Mouse (Mus musculus) heart, embryonic 16.5 days (tissue): ENCODE measurements around the gene Src. TPM values are rescaled to one million over a fixed set of nuclear protein-coding genes. Genes with fewer than 3 reads are reported as not detected.

ENCODE experiments used
- ATAC-seq: fragments of 200-750 bp; cut with Nextera tagmentation; replicated peaks from 2 replicates; pipeline ENCODE4 v1.8.0; 2017; ENCODE audit warnings: moderate number of reproducible peaks; ENCODE audit not compliant: insufficient read depth, low FRiP score; ENCODE audit errors: extremely low read depth
- H3K27ac ChIP-seq: fragments of 300-500 bp; sonication (generic); 2 replicates; pipeline ENCODE4 v1.5.1; 2014; ENCODE audit warnings: mild to moderate bottlenecking, low read length, control low read depth, moderate library complexity
- H3K27me3 ChIP-seq: fragments of 300-500 bp; sonication (generic); 2 replicates; pipeline ENCODE4 v1.6.1; 2014; ENCODE audit warnings: low read length, mixed read lengths; ENCODE audit not compliant: control insufficient read depth, insufficient read depth
- H3K36me3 ChIP-seq: fragments of 300-500 bp; sonication (generic); 2 replicates; pipeline ENCODE4 v1.6.1; 2014; ENCODE audit not compliant: control insufficient read depth, insufficient read depth
- H3K4me1 ChIP-seq: fragments of 300-500 bp; sonication (generic); 2 replicates; pipeline ENCODE4 v1.6.1; 2014; ENCODE audit warnings: low read length, mixed read lengths; ENCODE audit not compliant: control insufficient read depth, insufficient read depth
- H3K4me2 ChIP-seq: fragments of 300-500 bp; sonication (generic); 2 replicates; pipeline ENCODE4 v1.6.1; 2014; ENCODE audit warnings: low read depth, mild to moderate bottlenecking, control low read depth, low read length
- H3K4me3 ChIP-seq: fragments of 300-500 bp; sonication (generic); 2 replicates; pipeline ENCODE4 v1.5.1; 2014; ENCODE audit warnings: mild to moderate bottlenecking, control low read depth, low read length
- H3K9ac ChIP-seq: fragments of 300-500 bp; sonication (generic); 2 replicates; pipeline ENCODE4 v1.6.1; 2014; ENCODE audit warnings: low read length, control low read depth
- H3K9me3 ChIP-seq: fragments of 300-500 bp; sonication (generic); replicated peaks from 2 replicates; pipeline ENCODE4 v1.6.1; 2016; ENCODE audit warnings: low read length; ENCODE audit not compliant: control insufficient read depth
- WGBS: fragments of 180-500 bp; shearing (Covaris S2); extraction: QIAGEN DNeasy Blood & Tissue Kit; methylation state at CpG from one replicate; pipeline ENCODE4 v1.1.7; 2014; 5-methylcytosine and 5-hydroxymethylcytosine counted together
- polyA plus RNA-seq: library from polyadenylated mRNA; unstranded; fragments of >200 nt; fragmentation: Nextera tagmentation; extraction: Ambion mirVana; gene quantifications from 2 replicates; pipeline ENCODE4 v1.2.1, GENCODE M21; 2015

Gene Src
- polyA plus RNA-seq, 1 experiment from 2014 or later, result 5.7 TPM

GRCm38 (mm10) chr2:157514353-157514752 is 96.1 kb downstream of the Src start:
- H3K36me3 ChIP-seq, result no peaks in the 10 kb centered on the region
- ATAC-seq, result no peak
- no peak overlapping the region for H3K4me3 ChIP-seq
- H3K9me3 ChIP-seq, result no peaks in the 10 kb centered on the region
- H3K27me3 ChIP-seq, result peaks cover 7% of the 10 kb centered on the region
- no peak overlapping the region for H3K9ac ChIP-seq
- H3K4me2 ChIP-seq, result no peak overlapping the region
- no peak overlapping the region for H3K27ac ChIP-seq
- 17% methylated on average over 4 of the region's 4 CpGs for WGBS
- no peaks in the 10 kb centered on the region for H3K4me1 ChIP-seq

GRCm38 (mm10) chr2:157517526-157517925 is 99.3 kb downstream of the Src start:
- H3K9me3 ChIP-seq, result no peaks in the 10 kb centered on the region
- H3K27me3 ChIP-seq, result peaks cover 7% of the 10 kb centered on the region
- H3K4me3 ChIP-seq, result no peak overlapping the region
- no peak overlapping the region for H3K27ac ChIP-seq
- no peaks in the 10 kb centered on the region for H3K36me3 ChIP-seq
- ATAC-seq, result no peak
- no peak overlapping the region for H3K4me2 ChIP-seq
- WGBS, result 57% methylated on average over 6 of the region's 6 CpGs
- H3K9ac ChIP-seq, result no peak overlapping the region
- H3K4me1 ChIP-seq, result no peaks in the 10 kb centered on the region

- Histone ChIP-seq H3K27ac (no peak overlapping the region), H3K27me3 (peaks cover 3% of the 10 kb centered on the region; the same call in 1 of the 2 replicates), H3K4me1 (no peaks in the 10 kb centered on the region), H3K36me3 (no peaks in the 10 kb centered on the region), H3K9me3 (no peaks in the 10 kb centered on the region), H3K4me2 (no peak overlapping the region), H3K9ac (no peak overlapping the region), H3K4me3 (no peak overlapping the region)
- whole genome bisulfite sequencing, result 57% methylated on average over 7 of the region's 7 CpGs
- ATAC-seq, result no peak
Measured at GRCm38 (mm10) chr2:157518451-157518850, 100.2 kb downstream of the Src start.

GRCm38 (mm10) chr2:157519452-157519851 is 101.2 kb downstream of the Src start:
- H3K4me3 ChIP-seq, result no peak overlapping the region
- no peaks in the 10 kb centered on the region; the same call in 1 of the 2 replicates for H3K27me3 ChIP-seq
- H3K4me1 ChIP-seq, result no peaks in the 10 kb centered on the region
- no peak for ATAC-seq
- 52% methylated on average over 6 of the region's 6 CpGs for WGBS
- no peak overlapping the region for H3K27ac ChIP-seq
- no peak overlapping the region for H3K9ac ChIP-seq
- no peaks in the 10 kb centered on the region for H3K9me3 ChIP-seq
- no peak overlapping the region for H3K4me2 ChIP-seq
- H3K36me3 ChIP-seq, result no peaks in the 10 kb centered on the region

- H3K27me3 ChIP-seq, result peaks cover 2% of the 10 kb centered on the region; the same call in 1 of the 2 replicates
- H3K9me3 ChIP-seq, result no peaks in the 10 kb centered on the region
- no peak overlapping the region for H3K27ac ChIP-seq
- no peaks in the 10 kb centered on the region for H3K36me3 ChIP-seq
- no peaks in the 10 kb centered on the region for H3K4me1 ChIP-seq
- no peak for ATAC-seq
- H3K4me3 ChIP-seq, result no peak overlapping the region
- no peak overlapping the region for H3K4me2 ChIP-seq
- WGBS, result 54% methylated on average over 5 of the region's 5 CpGs
- H3K9ac ChIP-seq, result no peak overlapping the region
Measured at GRCm38 (mm10) chr2:157520496-157520895, 102.3 kb downstream of the Src start.

Other genes with a start within 250 kb of the Src start
- gene Rbl1, start 213.9 kb upstream of the Src start, polyA plus RNA-seq, result 15.1 and 16.3 TPM in 2 replicates
- gene Rpn2, start 139.4 kb upstream of the Src start, polyA plus RNA-seq, result 159 and 178 TPM in 2 replicates
- 0.24 and 0.59 TPM in 2 replicates for gene Mroh8, start 138.9 kb upstream of the Src start, polyA plus RNA-seq
- not detected in 2 replicates for gene Ghrh, start 70.9 kb upstream of the Src start, polyA plus RNA-seq
- gene Manbal, start 50.9 kb upstream of the Src start, polyA plus RNA-seq, result 54.0 and 61.7 TPM in 2 replicates
- 41.5 and 80.2 TPM in 2 replicates for gene Nnat, start 141.6 kb downstream of the Src start, polyA plus RNA-seq
- gene Blcap, start 152.8 kb downstream of the Src start, polyA plus RNA-seq, result 45.4 and 46.7 TPM in 2 replicates